Mouse (Mus musculus): ENCODE measurements around the gene Ubash3a.

Gene Ubash3a

DNA sequence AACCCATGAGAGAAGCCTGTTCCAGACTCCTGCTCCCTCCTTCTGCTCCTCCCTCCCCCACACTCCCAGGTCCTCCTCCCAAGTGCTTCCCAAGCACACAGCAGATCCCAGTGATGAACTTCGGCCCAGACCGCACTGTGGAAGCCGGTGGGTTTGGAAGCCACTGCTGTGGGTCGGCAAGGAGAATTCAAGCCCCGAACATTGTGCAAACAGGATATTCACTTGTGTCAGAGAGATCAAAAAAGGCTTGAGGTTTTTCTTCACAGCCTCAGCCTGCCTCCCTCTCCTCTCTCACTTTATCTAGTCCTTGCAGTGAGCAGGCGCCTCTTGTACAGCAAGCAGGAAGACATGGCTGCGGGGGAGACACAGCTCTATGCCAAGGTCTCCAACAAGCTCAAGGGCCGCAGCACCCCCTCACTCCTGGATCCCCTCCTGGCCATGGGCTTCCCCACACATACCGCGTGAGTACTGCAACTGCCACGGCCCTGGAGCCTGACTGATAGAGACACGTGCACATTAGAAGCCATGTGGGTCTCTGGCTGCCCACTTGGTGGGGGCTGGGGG lies at the start of gene Ubash3a:
Gene Ubash3a (plus strand): TSS at position 103 of the 564 bp plus-strand sequence.
- DNase-seq (ENCODE audit: low read depth), result peak; percentile 51

DNA sequence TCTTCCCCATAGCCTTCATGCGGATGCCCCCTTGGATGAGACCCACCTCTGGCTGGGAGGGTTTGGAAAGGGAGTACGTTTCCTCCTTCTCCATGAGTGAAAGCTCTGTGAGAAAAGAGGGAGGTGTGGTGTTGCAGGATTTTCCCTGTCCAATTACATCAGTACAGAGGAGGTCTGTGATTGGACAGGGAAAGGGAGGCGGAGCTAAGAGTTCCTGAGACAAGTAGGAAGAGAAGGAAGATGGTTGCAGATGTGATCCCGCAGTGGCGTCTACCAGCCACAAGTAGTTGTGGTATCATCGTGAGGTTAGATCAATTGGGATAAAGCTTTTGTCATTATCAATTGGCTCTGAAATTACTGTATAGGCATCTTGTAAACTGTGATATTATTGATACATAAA lies 49.8 kb upstream of the Ubash3a start:
- DNase-seq (ENCODE audit: low read depth), result no peak

- DNase-seq (ENCODE audit: low read depth), result no peak
Measured at GRCm38 (mm10) chr17:31160291-31160690, 47.4 kb upstream of the Ubash3a start.

DNA sequence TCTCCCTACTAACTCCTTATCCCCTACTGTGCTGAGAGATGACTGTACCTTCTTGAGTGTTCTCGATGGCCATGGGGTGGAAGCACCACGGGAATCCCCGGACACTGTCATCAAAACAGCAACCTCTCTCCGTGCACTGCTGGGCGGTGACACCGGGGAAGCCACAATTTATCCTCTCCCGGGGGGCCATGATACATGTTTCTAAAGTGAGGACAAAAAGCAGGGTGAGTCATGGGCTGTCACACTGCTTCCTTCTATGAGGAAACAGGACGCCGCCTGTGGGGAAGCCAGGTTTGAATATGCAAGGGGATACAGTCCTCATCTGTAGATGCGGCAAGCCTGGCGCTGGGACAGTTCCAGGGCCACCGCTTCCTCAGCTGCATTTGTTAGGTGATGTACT lies 45.1 kb upstream of the Ubash3a start:
- DNase-seq (ENCODE audit: low read depth), result no peak

GRCm38 (mm10) chr17:31163821-31164220 lies 43.9 kb upstream of the Ubash3a start:
- no peak for DNase-seq (ENCODE audit: low read depth)

- DNase-seq (ENCODE audit: low read depth), result no peak
Measured at GRCm38 (mm10) chr17:31165127-31165526, 42.5 kb upstream of the Ubash3a start, which contains the start of gene Tff1. TSS of gene Tff1 (minus strand) at chr17:31165277.

DNA sequence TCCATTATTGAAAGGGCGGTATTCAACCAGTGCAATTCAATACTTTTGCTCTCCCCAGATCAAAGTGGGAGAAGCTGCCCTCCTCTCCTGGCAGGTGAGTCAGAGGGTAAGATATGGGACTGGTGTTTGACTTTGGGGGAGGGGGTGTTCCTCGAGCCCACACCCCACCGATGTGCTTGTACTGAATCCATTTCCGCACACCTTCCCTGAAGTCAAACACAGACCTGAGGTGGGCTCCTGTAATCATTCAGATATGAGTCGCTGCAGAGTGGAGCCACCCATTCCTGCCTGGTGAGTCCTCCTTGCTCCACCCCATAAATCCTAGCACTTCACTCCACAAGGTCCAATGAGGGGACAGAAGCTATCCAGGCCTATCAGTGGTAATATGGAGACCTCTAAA lies 37.9 kb upstream of the Ubash3a start:
- DNase-seq (ENCODE audit: low read depth), result no peak

DNA sequence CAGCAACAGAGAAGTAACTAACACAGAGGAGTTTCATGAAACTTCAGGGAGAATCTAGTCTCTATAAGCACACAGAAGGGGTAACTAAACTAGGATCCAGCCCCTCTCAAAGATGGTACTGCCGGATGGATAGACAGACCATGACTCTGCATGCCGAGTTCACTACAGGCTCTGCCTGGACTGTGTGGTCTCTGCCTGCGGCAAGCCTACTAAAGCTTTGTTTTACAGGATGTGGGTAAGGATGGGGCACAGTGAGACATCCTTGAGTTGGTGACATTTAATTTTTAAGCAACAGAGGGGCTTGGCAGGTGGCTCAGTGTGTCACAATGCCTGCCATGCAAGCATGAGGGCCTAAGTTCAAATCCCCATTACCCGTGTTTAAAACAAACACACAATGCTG lies 31.4 kb upstream of the Ubash3a start:
- DNase-seq (ENCODE audit: low read depth), result no peak

DNA sequence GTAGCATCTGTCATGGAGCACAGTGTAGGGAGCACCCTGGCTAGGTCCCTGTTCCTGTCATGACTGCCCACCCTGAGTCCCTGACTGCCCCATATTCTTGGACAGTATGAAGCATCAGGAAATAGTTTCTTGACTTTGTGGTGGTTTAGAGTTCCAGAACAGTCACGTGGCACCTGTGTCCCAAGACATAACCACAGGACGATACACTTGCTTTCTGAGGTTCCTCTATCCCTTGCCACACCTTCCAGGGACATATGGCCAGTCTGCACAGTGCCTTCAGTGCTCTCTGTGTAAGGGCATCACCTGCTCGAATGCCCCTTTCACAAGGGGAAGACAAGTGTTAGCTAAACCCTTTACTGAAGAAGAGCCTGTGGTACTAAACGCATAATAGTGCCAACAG lies 26.2 kb upstream of the Ubash3a start:
- no peak for DNase-seq (ENCODE audit: low read depth)

- no peak for DNase-seq (ENCODE audit: low read depth)
Measured at GRCm38 (mm10) chr17:31183180-31183974, 24.3 kb upstream of the Ubash3a start.

- no peak for DNase-seq (ENCODE audit: low read depth)
Measured at GRCm38 (mm10) chr17:31184269-31184990, 23.2 kb upstream of the Ubash3a start.

GRCm38 (mm10) chr17:31187370-31187769 lies 20.3 kb upstream of the Ubash3a start:
- peak; percentile 37 for DNase-seq (ENCODE audit: low read depth)

- no peak for DNase-seq (ENCODE audit: low read depth)
Measured at GRCm38 (mm10) chr17:31191825-31192224, 15.8 kb upstream of the Ubash3a start.

DNA sequence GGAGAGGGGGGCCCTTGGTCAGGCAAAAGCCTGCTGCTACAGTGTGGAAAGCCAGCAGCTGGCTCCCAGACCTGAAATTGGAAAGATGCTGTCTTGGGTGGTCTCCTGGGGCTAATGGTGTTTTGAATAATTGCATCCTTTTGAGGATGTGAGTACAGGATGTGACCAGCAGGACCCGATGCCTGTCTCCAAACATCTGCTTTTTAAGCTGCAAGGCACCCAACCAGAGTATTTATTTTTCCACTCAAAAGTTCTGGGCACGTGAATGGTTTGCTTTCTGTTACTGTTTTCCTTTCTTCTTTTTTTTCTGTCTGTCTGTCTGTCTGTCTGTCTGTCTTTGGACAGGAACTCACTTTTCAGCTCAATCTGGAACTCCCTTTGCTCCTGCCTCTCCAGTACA lies 15.0 kb upstream of the Ubash3a start:
- DNase-seq (ENCODE audit: low read depth), result no peak

GRCm38 (mm10) chr17:31193360-31193759 lies 14.3 kb upstream of the Ubash3a start:
- no peak for DNase-seq (ENCODE audit: low read depth)

GRCm38 (mm10) chr17:31195207-31195606 lies 12.5 kb upstream of the Ubash3a start:
- DNase-seq (ENCODE audit: low read depth), result no peak

DNA sequence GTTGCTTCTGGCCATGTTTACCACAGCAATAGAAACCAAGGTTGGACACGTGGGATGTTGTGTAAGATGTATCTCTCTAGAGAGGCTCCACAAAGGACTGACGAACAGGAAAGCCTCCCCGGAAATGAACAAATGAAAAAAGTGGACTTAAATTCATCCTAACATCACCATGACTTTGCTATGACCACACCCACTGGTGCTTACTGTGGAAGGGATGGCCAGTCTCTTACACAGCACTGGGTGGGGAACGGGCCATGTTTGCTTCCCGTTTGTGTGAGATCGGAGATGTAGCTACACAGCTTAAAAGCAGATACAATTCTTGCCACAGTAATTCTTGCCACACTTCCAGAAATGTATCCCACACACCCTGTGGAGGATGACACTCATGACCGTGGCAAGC lies 11.4 kb upstream of the Ubash3a start:
- no peak for DNase-seq (ENCODE audit: low read depth)

DNA sequence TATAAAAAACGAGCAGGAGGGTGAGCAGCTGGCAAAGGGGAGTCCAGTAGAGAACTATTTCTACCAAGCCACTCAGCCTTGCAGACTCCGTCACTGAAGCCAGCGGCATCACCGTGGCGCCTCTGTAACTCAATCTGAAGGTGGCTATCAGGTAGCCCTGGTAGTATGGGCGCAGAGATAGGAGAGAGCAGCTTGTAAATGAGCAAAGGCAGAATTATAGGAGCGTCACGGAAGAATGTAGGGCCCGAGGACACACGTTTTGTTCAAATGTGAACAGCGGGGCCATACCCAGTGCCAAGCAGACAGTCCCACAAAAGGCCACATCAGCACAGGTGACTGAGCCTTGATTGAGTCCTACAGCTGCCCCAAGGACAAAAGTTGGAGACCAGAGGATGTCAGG lies 8.8 kb upstream of the Ubash3a start, which contains the start of gene Tmprss3:
Gene Tmprss3 (minus strand): TSS at position 101 of the 400 bp plus-strand sequence.
- DNase-seq (ENCODE audit: low read depth), result no peak

DNA sequence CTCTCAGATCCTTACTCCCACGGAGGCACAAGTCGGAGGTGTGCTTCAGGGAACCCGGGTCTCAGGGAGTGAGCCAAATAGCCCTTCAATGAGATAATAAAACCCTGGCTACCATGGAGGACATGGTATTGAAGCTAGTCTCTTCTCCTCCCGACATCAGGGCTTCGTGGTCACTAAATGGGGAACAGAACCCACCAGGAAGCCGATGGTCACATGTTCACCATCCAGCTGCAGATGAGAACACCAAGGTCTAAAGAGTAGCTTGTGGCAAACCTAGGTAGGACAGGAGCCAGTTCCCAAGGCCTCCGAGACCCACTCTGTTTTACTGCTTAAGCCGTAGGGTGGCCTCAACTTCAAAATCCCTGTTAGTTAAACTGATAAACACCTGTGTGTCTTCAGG lies 981 bp downstream of the Ubash3a start:
- no peak for DNase-seq (ENCODE audit: low read depth)

GRCm38 (mm10) chr17:31209376-31209930 lies 1.8 kb downstream of the Ubash3a start:
- DNase-seq (ENCODE audit: low read depth), result no peak

DNA sequence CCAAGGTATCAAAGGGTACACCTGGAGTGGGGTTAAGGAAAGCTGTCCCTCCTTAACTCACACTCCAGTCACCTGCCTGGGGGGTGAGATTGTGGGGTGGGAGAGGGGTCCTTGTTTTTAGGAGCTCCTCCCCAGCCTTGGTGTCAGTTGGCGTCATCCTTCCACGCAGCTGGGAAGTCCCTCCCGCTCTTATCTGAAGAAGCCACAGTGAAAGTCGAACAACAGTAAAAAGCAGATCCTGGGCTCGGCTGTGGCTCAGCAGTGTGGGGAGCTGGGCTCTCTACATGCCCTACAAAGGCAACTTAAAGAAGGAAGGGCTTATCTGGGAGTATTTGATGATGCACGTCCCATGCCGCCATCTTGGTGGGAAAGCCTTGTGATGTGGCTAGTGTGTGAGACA lies 2.6 kb downstream of the Ubash3a start:
- DNase-seq (ENCODE audit: low read depth), result peak; percentile 66

GRCm38 (mm10) chr17:31211881-31212280 lies 4.2 kb downstream of the Ubash3a start:
- no peak for DNase-seq (ENCODE audit: low read depth)
